Mouse (Mus musculus) urinary bladder, adult 18-20 months (tissue): ENCODE data around the gene Man1c1.

Experiments used
- DNase-seq, 2 experiments: peaks; one replicate each; pipeline ENCODE4 v3.0.0; 2022; ENCODE audit warnings: low spot score in 2 of 2, mixed read lengths in 2 of 2

The Man1c1 gene

GRCm38 (mm10) chr4:134579620-134580019 is 124.5 kb downstream of the Man1c1 start:
- no peak for DNase-seq

- no peak for DNase-seq
Measured at GRCm38 (mm10) chr4:134579212-134579611, 124.9 kb downstream of the Man1c1 start.

- DNase-seq = no peak
Measured at GRCm38 (mm10) chr4:134578407-134578806, 125.7 kb downstream of the Man1c1 start.

DNA sequence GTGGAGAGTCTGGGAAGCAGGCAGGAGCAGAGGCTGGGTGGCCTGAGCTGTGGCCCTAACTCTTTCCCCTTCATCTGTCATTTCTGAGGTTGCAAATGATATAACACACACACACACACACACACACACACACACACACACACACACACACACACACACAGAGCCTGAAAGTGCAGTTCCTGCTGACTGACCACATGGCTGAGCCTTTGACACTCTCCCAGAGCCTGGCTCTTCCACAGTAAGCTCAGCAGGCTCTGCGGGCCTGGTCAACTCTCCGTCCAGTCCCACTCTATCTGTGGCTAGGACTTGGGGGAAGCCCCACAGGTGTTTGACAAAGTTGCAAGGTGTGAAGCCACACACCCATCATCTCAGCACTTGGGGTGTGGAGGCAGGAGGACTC is 126.8 kb downstream of the Man1c1 start:
- no peak for DNase-seq

DNA sequence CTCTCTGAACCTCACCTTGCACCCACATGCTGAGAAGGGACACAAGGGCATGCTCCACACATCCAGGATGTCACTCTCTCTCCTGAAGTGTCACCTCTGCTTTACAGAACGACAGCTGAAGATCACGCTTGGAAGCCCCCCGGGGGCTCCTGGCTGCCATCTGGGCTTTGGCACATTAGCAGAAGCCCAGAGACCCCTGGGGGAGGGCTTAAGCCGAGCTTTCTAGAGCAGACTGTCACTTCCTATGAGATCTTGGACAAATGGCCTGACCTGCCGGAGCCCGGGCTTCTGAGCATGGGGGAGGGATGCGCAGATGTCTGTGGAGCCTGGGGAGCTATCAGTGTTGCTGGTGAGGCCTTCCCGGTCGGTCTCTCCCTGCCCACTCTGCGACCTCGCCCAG is 128.6 kb downstream of the Man1c1 start:
- no peak for DNase-seq

GRCm38 (mm10) chr4:134572449-134573300 is 131.4 kb downstream of the Man1c1 start:
- DNase-seq = no peak

GRCm38 (mm10) chr4:134570704-134571451 is 133.2 kb downstream of the Man1c1 start:
- DNase-seq = no peak

DNA sequence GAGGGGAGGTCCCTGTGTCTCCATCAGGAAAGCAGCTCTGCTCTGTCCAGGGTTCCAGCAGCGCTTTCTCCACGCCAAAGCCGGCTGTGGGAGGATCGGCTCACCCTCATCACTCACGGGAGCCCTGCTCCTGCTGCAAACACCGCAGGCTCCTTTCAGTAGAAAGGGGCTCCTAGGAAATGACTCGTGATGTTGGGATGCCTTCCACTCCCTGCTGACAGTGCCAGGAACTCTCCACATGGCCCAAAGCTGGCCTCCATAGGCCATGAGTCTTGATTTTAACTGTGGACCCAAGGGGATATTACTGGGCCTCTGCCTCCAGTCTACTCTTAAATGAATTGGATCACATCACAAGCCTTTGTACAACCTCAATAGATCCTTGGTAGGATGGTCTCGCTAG is 134.3 kb downstream of the Man1c1 start:
- no peak for DNase-seq

GRCm38 (mm10) chr4:134569205-134569604 is 134.9 kb downstream of the Man1c1 start:
- DNase-seq = no peak

DNA sequence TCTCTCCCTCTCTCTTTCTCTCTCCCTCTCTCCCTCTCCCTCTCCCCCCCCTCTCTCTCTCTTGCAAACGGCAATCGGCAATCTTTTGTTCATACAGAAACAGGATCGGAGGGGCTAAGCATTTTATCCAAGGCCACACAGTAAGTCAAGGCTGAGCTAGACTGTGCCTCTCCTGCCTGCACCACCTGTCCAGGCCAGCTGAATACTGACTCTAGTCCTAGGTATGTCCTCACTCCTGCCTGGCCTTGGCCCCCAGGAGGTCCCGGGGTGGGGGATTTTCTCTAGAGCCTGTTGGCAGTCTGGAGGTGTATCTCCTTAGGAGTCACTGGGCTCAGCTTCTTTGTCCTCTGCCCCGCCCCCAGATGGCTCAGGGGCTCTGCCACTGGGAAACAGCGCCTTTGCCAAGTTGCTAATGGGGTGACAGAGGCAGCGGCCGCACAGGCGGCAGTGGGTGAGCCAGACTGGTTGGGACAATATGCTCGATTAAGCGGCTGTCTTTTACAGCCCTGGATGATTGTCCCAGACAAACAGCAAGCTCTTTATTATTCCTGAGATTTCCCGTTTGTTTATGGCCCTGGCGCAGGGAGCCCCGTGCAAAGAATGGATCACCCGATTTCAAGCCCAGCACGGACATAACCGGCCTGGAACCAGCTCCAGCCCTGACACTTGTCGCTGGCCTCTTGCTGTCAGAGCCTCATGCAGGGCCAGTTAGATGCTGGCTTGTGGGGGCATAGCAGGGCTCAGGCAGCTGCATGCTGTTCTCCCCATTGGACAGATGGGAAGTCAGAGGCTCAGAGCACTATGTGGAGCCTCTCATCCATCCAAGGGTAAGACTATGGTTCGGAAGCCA is 136.5 kb downstream of the Man1c1 start:
- no peak for DNase-seq

- no peak for DNase-seq
Measured at GRCm38 (mm10) chr4:134564093-134564492, 140.0 kb downstream of the Man1c1 start.

GRCm38 (mm10) chr4:134563624-134564023 is 140.5 kb downstream of the Man1c1 start:
- no peak for DNase-seq

GRCm38 (mm10) chr4:134562014-134562413 is 142.1 kb downstream of the Man1c1 start:
- no peak for DNase-seq

DNA sequence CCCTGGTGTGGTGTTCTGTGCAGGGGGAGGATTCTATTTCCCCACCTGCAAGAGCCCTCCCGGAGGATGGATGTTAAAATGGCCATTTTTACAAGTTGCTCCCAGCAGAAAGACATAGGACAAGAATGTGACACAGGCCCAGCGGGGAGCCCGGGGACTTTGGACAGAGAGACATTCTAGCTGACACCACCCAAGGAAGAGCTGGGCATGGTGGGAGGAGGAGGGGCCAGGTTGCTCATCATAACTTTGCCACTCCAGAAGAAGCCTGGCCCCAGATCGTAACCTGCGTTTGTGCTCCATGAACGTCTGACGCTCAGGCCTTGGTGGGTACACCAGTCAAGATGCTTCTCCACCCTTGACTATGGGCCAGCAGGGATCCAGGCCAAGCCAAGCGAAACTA is 143.4 kb downstream of the Man1c1 start:
- DNase-seq = no peak

DNA sequence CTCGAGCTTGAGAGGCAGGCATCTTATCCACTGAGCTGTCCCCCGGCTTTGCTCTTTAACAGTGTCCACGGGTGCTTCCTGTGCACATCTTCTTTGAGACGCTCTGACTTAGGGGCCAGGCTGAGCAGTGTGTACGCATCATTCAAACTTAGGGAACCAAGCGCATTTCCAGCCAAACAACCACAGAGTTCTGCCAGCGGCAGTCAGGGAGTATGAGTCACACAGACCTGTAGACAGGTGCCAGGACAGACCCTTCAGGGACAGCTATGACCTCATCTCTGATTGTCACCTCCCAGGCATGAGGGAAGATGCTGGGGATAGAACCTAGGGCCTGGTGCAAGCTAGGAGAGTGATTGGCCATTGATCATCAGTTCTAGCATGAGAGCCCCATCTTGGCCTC is 144.9 kb downstream of the Man1c1 start:
- DNase-seq = no peak

DNA sequence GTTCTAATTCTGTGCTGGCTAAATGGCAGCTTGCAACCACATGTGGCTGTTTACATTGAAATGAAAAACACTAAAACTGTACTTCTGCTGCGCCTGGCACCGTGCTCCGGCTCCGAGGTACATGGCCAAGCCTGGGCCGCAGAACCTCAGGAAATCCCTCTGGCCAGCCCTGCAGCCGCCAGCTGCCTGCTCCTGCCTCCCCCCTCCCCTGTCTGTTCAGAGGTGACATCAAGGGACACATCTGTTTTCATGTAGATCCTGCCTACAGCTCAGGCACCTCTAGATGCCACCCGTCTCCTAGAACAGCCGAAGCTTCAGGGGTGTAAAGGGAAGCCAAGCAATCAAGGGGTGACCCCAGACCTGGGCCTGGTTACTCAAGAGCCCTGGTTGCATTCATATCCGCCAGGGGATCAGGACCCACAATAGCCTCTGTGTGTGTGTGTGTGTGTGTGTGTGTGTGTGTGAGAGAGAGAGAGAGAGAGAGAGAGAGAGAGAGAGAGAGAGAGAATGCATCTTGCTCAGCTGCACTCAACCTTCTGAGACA is 145.4 kb downstream of the Man1c1 start:
- DNase-seq = no peak

- DNase-seq = no peak
Measured at GRCm38 (mm10) chr4:134557626-134558249, 146.4 kb downstream of the Man1c1 start.

DNA sequence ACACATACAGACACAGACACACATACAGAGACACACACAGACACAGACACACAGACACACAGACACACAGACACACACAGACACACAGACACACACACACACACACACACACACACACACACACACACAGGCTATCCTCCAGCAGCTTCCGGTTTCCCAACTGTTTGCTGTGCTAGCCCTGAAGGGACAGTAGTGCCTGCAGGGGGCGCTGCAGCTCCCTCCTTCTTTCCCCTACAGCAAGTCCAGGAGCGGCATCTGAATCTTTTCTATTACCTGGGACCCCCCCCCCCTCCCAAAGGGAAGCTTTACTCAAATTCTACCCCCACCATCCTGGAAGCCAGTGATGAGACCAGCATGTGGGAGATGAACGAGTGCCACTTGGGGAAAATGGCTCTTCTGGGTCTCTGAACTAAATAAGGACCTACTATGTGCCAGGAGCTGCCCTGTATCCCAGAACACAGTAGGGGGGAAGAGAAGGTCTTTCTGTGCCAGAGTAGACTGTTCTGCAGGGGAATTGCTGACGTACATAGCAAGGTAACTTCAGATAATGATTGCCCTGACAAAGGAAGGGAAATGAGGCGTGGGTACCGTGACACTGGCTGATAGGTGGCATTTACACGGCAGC is 148.0 kb downstream of the Man1c1 start:
- DNase-seq = no peak

DNA sequence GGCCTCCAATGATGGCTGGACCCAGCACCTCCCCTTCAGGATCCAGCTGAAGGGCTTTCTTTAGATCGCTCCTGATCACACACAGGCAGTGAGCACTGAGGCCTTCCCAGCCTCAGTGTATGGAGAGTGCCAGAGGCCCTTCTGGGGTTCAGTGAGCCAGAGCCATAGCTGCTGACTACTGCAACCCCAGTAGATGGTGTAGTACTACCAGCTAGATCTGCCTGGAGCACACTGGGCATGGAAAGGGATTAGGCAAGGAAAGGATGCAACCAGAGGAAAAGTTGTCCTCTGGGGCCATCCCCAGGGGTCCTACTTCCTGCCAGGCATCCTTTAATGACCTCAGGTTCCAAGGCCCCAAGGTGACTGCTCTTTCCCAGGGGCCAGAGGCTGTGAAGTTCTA is 150.5 kb downstream of the Man1c1 start:
- no peak for DNase-seq

- DNase-seq = peak; percentile 45 to 60
Measured at GRCm38 (mm10) chr4:134551494-134552316, 152.4 kb downstream of the Man1c1 start, which contains the start of gene Selenon. Selenon (minus strand) TSS chr4:134552166.
